Mouse (Mus musculus) inflammation-experienced regulatory T-cells, adult 6 months (primary cell): Measurements from ENCODE around the gene Abcc4. TPM values are rescaled to one million over a fixed set of nuclear protein-coding genes. Genes with fewer than 3 reads are reported as not detected.
"Not testable (repeated sequence)": the region's sequence is repeated elsewhere in the genome, so short reads cannot be mapped to it uniquely, and the experiment has no call there.

Experiments
- ATAC-seq: one replicate; pipeline ENCODE4 v1.8.0; 2017
- polyA plus RNA-seq, 3 experiments: library from polyadenylated mRNA; unstranded; fragments of 100-300 nt; shearing (Covaris generic); gene quantifications; one replicate each; pipeline ENCODE4 v1.2.1; 2017

Gene Abcc4
- polyA plus RNA-seq, 3 experiments from 2014 or later, result 7.2 to 9.6 (median 8.2) TPM

DNA sequence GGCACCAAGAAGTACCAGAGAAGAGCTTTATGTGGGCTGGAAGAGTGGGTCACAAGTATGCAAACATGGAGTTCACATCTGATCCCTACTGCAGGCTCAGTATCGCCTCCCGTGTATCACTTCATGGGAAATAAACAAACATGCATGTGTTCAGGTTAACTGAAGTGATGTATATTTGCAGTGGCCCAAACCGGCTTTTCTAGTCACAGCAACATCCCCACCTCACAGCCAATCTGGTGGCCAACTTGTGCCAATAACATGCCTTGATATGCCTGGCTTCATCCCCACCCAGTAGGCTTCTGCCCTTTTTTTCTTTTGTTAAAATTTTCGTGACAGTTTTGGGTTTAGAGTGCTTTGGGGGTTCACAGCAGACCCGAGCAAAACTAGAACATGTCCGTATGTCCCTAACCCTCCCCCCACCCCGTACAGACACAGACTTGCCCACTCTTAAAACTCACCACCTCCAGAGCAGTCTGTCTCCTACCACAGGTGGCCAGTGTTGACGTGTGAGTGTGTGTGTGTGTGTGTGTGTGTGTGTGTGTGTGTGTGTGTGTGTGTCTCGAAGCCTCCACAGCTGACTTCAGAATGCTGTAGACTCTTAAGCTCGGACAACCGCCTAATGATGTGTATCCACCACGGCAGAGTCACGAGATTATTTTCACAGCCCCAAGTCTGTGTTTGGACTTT lies 29.6 kb downstream of the Abcc4 start:
- ATAC-seq, result no peak

DNA sequence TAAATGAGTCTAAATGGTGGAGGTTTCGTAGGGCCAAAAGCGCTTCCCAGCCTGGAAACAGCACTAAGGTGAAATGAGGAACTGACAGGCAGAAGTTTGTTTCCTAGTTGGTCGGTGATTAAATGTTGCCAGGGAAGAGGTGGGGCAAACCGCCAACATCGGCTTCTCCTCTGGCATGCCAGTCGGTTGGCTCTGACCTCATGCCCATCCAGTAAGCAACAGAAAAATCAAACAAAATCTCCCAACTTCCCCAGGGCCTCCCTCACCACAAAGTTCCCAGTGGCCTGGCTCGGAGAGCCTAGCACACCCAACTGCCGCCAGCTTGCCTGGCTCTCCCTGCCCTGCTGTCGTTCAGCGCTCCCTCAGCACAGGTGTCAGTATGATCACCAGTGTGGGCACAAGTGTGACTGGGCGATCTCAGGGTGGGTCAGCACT lies 31.3 kb downstream of the Abcc4 start:
- ATAC-seq, result no peak

- ATAC-seq, result no peak
Measured at GRCm38 (mm10) chr14:118674224-118674623, 31.8 kb downstream of the Abcc4 start.

GRCm38 (mm10) chr14:118673501-118673900 lies 32.5 kb downstream of the Abcc4 start:
- ATAC-seq, result peak; percentile 77

DNA sequence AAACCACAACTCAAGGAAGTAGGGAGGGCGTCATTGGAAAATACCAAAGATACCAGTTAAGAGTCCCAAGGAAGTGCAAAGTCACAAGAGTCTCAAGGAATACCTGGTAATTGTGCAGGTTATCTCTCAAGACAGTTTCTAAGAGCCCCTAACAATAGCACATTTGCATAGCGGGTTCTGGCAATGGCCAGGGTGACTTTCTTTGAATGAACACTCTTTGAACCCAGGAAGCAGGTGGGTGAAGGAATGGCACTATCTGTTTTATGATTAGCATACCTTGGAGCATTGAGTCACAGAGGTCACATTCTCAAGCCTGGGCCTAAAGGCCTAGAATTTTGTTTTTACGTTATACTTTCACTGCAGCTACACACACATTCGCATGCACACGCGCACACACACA lies 33.1 kb downstream of the Abcc4 start:
- ATAC-seq, result not testable (repeated sequence)

GRCm38 (mm10) chr14:118667499-118667898 lies 38.5 kb downstream of the Abcc4 start:
- ATAC-seq, result no peak

- no peak for ATAC-seq
Measured at GRCm38 (mm10) chr14:118664661-118665060, 41.4 kb downstream of the Abcc4 start.

- ATAC-seq, result no peak
Measured at GRCm38 (mm10) chr14:118662625-118663276, 43.3 kb downstream of the Abcc4 start.

DNA sequence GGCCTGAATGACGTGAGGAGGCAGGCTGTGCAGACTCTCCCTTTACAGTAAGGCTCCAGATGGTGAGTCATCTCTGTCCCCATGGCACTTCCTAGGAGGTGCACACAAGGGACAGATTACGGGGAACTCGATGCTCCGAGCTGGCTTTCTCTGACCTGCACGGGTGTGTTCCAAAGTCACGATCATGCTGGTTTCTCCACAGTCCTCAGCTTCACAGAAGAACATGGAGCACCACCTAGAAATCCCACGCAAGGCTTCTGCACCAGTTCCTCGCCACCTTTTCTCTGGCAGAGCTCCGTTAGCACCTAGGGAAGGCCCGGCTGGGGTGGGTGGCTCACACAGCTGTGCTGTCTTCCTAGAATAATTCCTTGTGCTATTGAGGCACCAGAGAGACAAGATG lies 43.9 kb downstream of the Abcc4 start:
- no peak for ATAC-seq

GRCm38 (mm10) chr14:118659230-118659629 lies 46.8 kb downstream of the Abcc4 start:
- no peak for ATAC-seq

DNA sequence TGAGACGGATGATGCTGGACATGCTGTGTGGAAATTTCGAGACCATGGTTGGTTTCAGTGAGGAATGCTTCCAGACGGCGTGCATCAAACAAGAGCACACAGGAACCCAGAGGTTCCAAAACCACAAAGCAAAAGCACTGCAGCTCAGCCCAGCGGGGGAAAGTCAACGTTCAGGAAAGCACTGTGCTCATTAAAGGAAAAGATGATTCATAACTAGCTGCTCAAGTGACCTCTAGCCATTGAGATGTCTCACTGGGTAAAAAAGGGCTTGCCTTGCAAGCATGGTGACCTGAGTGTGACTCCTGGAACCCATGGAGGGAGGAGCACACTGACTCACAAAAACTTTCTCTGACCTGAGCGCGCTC lies 47.7 kb downstream of the Abcc4 start:
- ATAC-seq, result peak; percentile 75

DNA sequence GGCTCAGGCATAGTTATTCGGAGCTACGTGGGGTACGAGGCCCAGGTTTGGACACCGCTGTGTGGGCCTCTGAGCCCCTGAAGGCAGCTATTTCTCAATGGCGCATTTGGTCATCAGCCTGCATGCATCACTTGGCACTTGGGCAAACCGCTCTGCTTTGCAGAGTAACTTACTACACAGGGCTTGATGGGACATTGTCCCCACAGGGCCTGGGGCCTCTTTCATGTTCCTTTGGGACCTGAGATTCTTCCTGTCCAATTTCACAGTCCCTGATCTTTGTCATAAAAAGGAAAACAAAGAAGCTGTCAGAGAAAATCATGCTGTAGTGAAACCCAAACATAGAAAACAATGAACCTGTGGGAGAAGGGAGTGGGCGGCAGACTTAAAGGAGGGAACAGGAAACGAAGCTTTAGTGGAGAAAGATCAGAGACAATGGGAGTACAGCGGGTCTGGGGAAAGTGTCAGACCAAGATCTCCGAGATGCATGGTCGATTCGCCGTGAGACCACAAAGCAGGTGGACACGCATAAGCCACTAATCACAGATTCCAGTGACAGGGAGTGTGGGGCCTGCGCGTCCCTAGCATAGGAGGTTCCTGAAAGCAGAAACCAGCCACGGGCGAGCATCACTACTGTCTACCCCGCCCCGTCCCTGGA lies 48.2 kb downstream of the Abcc4 start:
- peak; percentile 56 for ATAC-seq

GRCm38 (mm10) chr14:118657206-118657605 lies 48.8 kb downstream of the Abcc4 start:
- no peak for ATAC-seq

DNA sequence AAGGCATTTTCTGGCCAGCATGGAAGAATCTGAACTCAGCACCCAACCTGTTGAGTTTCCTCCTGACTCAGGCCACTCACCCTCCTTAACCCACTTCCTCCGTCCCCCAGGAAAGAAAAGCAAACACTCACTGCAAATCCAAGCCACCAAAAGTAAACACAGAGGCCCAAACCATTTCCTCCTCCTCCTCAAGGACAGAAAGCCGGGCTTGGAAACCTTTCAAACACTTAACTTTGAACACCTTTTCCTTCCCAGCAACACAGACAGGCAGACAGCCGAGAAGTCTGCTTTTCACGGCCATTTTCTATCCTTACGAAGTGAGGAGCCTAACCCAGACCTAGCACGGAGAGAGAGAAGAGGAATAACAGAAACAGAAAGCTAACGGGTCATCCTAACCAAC lies 50.0 kb downstream of the Abcc4 start:
- no peak for ATAC-seq

DNA sequence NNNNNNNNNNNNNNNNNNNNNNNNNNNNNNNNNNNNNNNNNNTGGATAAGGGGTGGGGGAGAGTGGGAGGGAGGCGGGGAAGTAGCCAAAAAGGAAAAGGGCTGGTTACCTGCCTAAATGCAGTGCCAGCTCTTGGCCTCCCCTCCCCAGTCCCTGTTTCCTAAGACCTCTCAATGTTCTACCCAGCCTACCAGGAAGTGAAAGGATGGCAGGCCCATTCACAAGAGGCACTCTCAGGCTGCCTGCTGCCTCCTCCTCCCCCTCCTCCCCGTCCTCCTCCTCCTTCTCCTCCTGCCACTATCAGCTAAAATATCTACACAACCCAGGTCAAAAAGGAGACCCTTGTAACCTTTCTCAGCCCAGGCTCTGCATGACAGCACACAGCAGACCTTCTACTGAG lies 51.1 kb downstream of the Abcc4 start:
- ATAC-seq, result no peak

- ATAC-seq, result no peak
Measured at GRCm38 (mm10) chr14:118651704-118652439, 54.1 kb downstream of the Abcc4 start.

- ATAC-seq, result peak; percentile 19
Measured at GRCm38 (mm10) chr14:118649895-118650256, 56.1 kb downstream of the Abcc4 start.

GRCm38 (mm10) chr14:118649199-118649894 lies 56.7 kb downstream of the Abcc4 start:
- ATAC-seq, result peak; percentile 90

- not testable (repeated sequence) for ATAC-seq
Measured at GRCm38 (mm10) chr14:118642940-118643591, 63.0 kb downstream of the Abcc4 start.

- no peak for ATAC-seq
Measured at GRCm38 (mm10) chr14:118642140-118642539, 63.9 kb downstream of the Abcc4 start.

DNA sequence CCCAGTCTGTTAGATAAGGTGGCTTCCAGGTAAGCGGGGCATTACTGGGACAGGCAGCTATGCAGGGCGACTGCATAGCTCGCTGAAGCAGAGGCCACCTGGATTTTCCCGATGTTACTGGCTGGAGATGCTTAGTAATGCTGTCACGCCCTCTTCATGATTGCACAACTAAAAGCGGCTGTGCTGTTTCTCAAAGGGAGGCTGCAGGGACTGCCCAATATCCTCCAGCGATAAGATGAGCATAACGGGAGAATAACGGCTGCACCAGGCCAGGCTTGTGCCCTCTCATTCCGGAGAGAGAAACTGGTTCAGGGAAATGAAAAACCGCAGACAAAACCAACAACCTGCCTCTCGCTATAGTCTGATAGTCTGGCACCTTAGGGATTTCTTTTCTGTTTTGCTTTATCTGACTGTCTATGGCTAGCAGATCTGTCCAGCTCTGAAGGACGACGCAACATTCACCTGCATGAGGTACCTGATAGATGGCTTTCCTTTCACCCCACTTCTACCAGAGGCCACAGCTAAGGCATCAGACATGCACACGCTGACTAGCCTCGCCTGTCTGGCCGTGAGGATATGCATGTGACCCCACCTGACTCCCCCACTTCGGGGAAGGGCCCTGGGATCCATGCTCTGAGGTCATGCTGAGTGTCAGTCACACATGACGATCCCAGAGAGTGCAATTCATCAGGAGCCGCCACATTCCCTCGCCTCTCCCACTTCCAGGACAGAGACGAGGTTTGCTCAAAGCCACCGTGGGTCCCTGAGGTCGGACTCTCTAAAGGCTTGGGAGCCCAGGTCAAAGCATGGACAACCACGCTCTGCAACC lies 67.4 kb downstream of the Abcc4 start:
- ATAC-seq, result no peak
